Mouse (Mus musculus) bone marrow, adult 2 months (tissue): ENCODE data around the gene H6pd. TPM values are rescaled to one million over a fixed set of nuclear protein-coding genes. Genes with fewer than 3 reads are reported as not detected.
A peak's percentile ranks its signal among the peaks of the same experiment; 100 is the strongest.

Source experiments
- H3K27ac ChIP-seq: fragments of 200-500 bp; 2 replicates; pipeline ENCODE4 v1.5.1; 2012; ENCODE audit warnings: low read depth, mild to moderate bottlenecking, control low read depth, inconsistent platforms, low read length; ENCODE audit not compliant: control insufficient read depth, poor library complexity, insufficient read depth
- H3K4me1 ChIP-seq: fragments of 200-500 bp; 2 replicates; pipeline ENCODE4 v1.6.1; 2011; ENCODE audit warnings: low read length; ENCODE audit not compliant: control insufficient read depth, insufficient read depth
- H3K4me3 ChIP-seq: fragments of 200-500 bp; replicated peaks from 2 replicates; pipeline ENCODE3; 2011; ENCODE audit warnings: mild to moderate bottlenecking, low read depth, low read length, control low read depth; ENCODE audit not compliant: control insufficient read depth
- CTCF ChIP-seq: fragments of 200-500 bp; IDR thresholded peaks from 2 replicates; pipeline ENCODE4 v1.5.1; 2011; ENCODE audit warnings: low read length, control low read depth; ENCODE audit not compliant: control insufficient read depth, insufficient read depth
- POLR2A ChIP-seq: fragments of 200-500 bp; IDR thresholded peaks from 2 replicates; pipeline ENCODE4 v1.6.1; 2011; ENCODE audit warnings: low read depth, mild to moderate bottlenecking, control low read depth, low read length, borderline replicate concordance; ENCODE audit not compliant: control insufficient read depth
- WGBS: fragments of 180-500 bp; shearing (Covaris S2); methylation state at CpG from one replicate; pipeline ENCODE4 v1.1.7; 2018; 5-methylcytosine and 5-hydroxymethylcytosine counted together
- polyA plus RNA-seq: library from polyadenylated mRNA; stranded (reverse); fragments of >200 nt; gene quantifications from 2 replicates; pipeline ENCODE4 v1.2.4, GENCODE M21; 2011; ENCODE audit warnings: low replicate concordance; ENCODE audit not compliant: missing spikeins, insufficient read depth, insufficient read length

The H6pd gene
- polyA plus RNA-seq, 1 experiment, result 7.2 TPM

GRCm38 (mm10) chr4:149979819-149980308 lies 29.0 kb downstream of the H6pd start:
- TF ChIP-seq POLR2A, result no peak
- peak; percentile 91 for TF ChIP-seq CTCF
- Histone ChIP-seq H3K27ac (no peak overlapping the region), H3K4me3 (no peak overlapping the region), H3K4me1 (peaks cover 2% of the 10 kb centered on the region; the same call in 1 of the 2 replicates)
- WGBS, result 10% methylated on average over 12 of the region's 12 CpGs

GRCm38 (mm10) chr4:149978820-149979219 lies 30.0 kb downstream of the H6pd start:
- H3K4me3 ChIP-seq, result no peak overlapping the region
- H3K27ac ChIP-seq, result no peak overlapping the region
- 85% methylated on average over 2 of the region's 2 CpGs for WGBS
- no peak for TF ChIP-seq POLR2A
- TF ChIP-seq CTCF, result no peak
- peaks cover 2% of the 10 kb centered on the region; the same call in 1 of the 2 replicates for H3K4me1 ChIP-seq

- TF ChIP-seq CTCF (no peak), POLR2A (no peak)
- Histone ChIP-seq H3K27ac (no peak overlapping the region), H3K4me3 (no peak overlapping the region), H3K4me1 (peaks cover 2% of the 10 kb centered on the region; the same call in 1 of the 2 replicates)
- WGBS, result 87% methylated on average over 17 of the region's 17 CpGs
Observed at GRCm38 (mm10) chr4:149977801-149978544, 30.9 kb downstream of the H6pd start.

- TF ChIP-seq POLR2A, result no peak
- no peak for TF ChIP-seq CTCF
- H3K27ac ChIP-seq, result no peak overlapping the region
- H3K4me3 ChIP-seq, result no peak overlapping the region
- WGBS, result 82% methylated on average over 6 of the region's 6 CpGs
- H3K4me1 ChIP-seq, result peaks cover 2% of the 10 kb centered on the region; the same call in 1 of the 2 replicates
Observed at GRCm38 (mm10) chr4:149977181-149977580, 31.6 kb downstream of the H6pd start.

GRCm38 (mm10) chr4:149975730-149976254 lies 33.0 kb downstream of the H6pd start:
- 70% methylated on average over 5 of the region's 5 CpGs for WGBS
- no peak for TF ChIP-seq CTCF
- no peak for TF ChIP-seq POLR2A

GRCm38 (mm10) chr4:149975291-149975690 lies 33.5 kb downstream of the H6pd start:
- Histone ChIP-seq H3K4me1 (peaks cover 2% of the 10 kb centered on the region; the same call in 1 of the 2 replicates), H3K4me3 (no peak overlapping the region), H3K27ac (no peak overlapping the region)
- 63% methylated on average over 8 of the region's 8 CpGs for WGBS
- no peak for TF ChIP-seq CTCF
- no peak for TF ChIP-seq POLR2A

More at GRCm38 (mm10) chr4:149975730-149976254, 33.0 kb downstream of the H6pd start:
- Histone ChIP-seq H3K4me3 (no peak overlapping the region), H3K4me1 (peaks cover 2% of the 10 kb centered on the region; the same call in 1 of the 2 replicates), H3K27ac (no peak overlapping the region)

GRCm38 (mm10) chr4:149971393-149971792 lies 37.4 kb downstream of the H6pd start:
- Histone ChIP-seq H3K4me1 (no peaks in the 10 kb centered on the region), H3K27ac (no peak overlapping the region), H3K4me3 (no peak overlapping the region)
- WGBS, result 60% methylated on average over 9 of the region's 9 CpGs
- no peak for TF ChIP-seq CTCF
- no peak for TF ChIP-seq POLR2A

- Histone ChIP-seq H3K27ac (no peak overlapping the region), H3K4me1 (no peaks in the 10 kb centered on the region), H3K4me3 (no peak overlapping the region)
- TF ChIP-seq POLR2A (no peak), CTCF (no peak)
- WGBS, result 20% methylated on average over 6 of the region's 6 CpGs
Observed at GRCm38 (mm10) chr4:149968526-149968925, 40.3 kb downstream of the H6pd start.
